Mouse (Mus musculus): ENCODE results near the gene Ucma.
"Not testable (repeated sequence)": the region's sequence is repeated elsewhere in the genome, so short reads cannot be mapped to it uniquely, and the experiment has no call there.

- not testable (repeated sequence) for TF ChIP-seq SIN3A (IDR thresholded peaks at IDR 0.05; ENCODE audit: low read length); CTCF (IDR thresholded peaks at IDR 0.05 in 2 of 3, conservative IDR thresholded peaks at IDR 0.05 in 1 of 3; ENCODE audit: control insufficient read depth in 1 of 3, insufficient read depth in 1 of 3, low read depth in 2 of 3, low read length in 3 of 3, poor library complexity in 1 of 3, severe bottlenecking in 1 of 3); GATA1 (IDR thresholded peaks at IDR 0.05; ENCODE audit: low read depth, low read length); TAL1 (IDR thresholded peaks at IDR 0.05; ENCODE audit: low read length); JUND (IDR thresholded peaks at IDR 0.05; ENCODE audit: low read depth, low read length); POLR2A (IDR thresholded peaks at IDR 0.05; ENCODE audit: control insufficient read depth in 1 of 2, insufficient read depth in 1 of 2, low read depth in 1 of 2, low read length in 2 of 2, poor library complexity in 1 of 2); ELF1 (IDR thresholded peaks at IDR 0.05; ENCODE audit: low read depth, low read length); MAZ (IDR thresholded peaks at IDR 0.05; ENCODE audit: low read depth, low read length); E2F4 (IDR thresholded peaks at IDR 0.05; ENCODE audit: borderline replicate concordance, low read depth, low read length); MXI1 (IDR thresholded peaks at IDR 0.05; ENCODE audit: low read depth, low read length); CHD2 (IDR thresholded peaks at IDR 0.05; ENCODE audit: low read length); RCOR1 (IDR thresholded peaks at IDR 0.05; ENCODE audit: low read depth, low read length); CHD1 (IDR thresholded peaks at IDR 0.05; ENCODE audit: low read depth, low read length); MAFK (IDR thresholded peaks at IDR 0.05; ENCODE audit: borderline replicate concordance, low read depth, low read length)
Measured at GRCm38 (mm10) chr2:4949691-4950090, 26.2 kb upstream of the Ucma start.

Measured in MEL (cell line).